Mouse (Mus musculus): Measurements from ENCODE around the gene Cacna1a.

GRCm38 (mm10) chr8:84529548-84529947, 141.3 kb downstream of the Cacna1a start:
- TF ChIP-seq GATA1 (IDR thresholded peaks at IDR 0.05; ENCODE audit: borderline replicate concordance, low read length) (no peak), FLI1 (IDR thresholded peaks at IDR 0.05; ENCODE audit: low read length) (no peak)
